Mouse (Mus musculus) kidney, postnatal 0 days (tissue): Measurements from ENCODE around the gene Perm1. TPM values are rescaled to one million over a fixed set of nuclear protein-coding genes. Genes with fewer than 3 reads are reported as not detected.

Experiments
- ATAC-seq: fragments of 200-750 bp; cut with Nextera tagmentation; replicated peaks from 2 replicates; pipeline ENCODE4 v1.8.0; 2017; ENCODE audit warnings: low read depth, moderate number of reproducible peaks, moderate TSS enrichment, moderate library complexity; ENCODE audit not compliant: low FRiP score
- DNase-seq: peaks from one replicate; pipeline ENCODE4 v3.0.0-alpha.2; 2016; ENCODE audit warnings: low spot score
- H3K27ac ChIP-seq: fragments of 300-500 bp; sonication (generic); 2 replicates; pipeline ENCODE4 v1.5.1; 2014; ENCODE audit warnings: mild to moderate bottlenecking
- H3K27me3 ChIP-seq: fragments of 300-500 bp; sonication (generic); 2 replicates; pipeline ENCODE4 v1.6.1; 2014; ENCODE audit warnings: low read length, mixed read lengths; ENCODE audit not compliant: insufficient read depth
- H3K36me3 ChIP-seq: fragments of 300-500 bp; sonication (generic); 2 replicates; pipeline ENCODE4 v1.6.1; 2014; ENCODE audit warnings: low read length, mixed read lengths; ENCODE audit not compliant: insufficient read depth
- H3K4me1 ChIP-seq: fragments of 300-500 bp; sonication (generic); replicated peaks from 2 replicates; pipeline ENCODE4 v1.6.1; 2014; ENCODE audit warnings: antibody characterized with exemption, low read length, mixed read lengths; ENCODE audit not compliant: insufficient read depth
- H3K4me2 ChIP-seq: fragments of 300-500 bp; sonication (generic); 2 replicates; pipeline ENCODE4 v1.6.1; 2014; ENCODE audit warnings: mild to moderate bottlenecking, low read length, moderate library complexity, mixed read lengths
- H3K4me3 ChIP-seq: fragments of 300-500 bp; sonication (generic); replicated peaks from 2 replicates; pipeline ENCODE4 v1.5.1; 2014; ENCODE audit warnings: low read depth, low read length
- H3K9ac ChIP-seq: fragments of 300-500 bp; sonication (generic); 2 replicates; pipeline ENCODE4 v1.6.1; 2014; ENCODE audit warnings: low read depth, low read length
- H3K9me3 ChIP-seq: fragments of 300-500 bp; sonication (generic); replicated peaks from 2 replicates; pipeline ENCODE4 v1.6.1; 2016; ENCODE audit warnings: low read length, inconsistent platforms, mixed read lengths
- CTCF ChIP-seq: IDR thresholded peaks from 2 replicates; pipeline ENCODE4 v1.5.1; 2016; ENCODE audit warnings: antibody characterized with exemption, low read depth, mild to moderate bottlenecking, moderate library complexity
- WGBS: fragments of 180-500 bp; shearing (Covaris S2); extraction: QIAGEN DNeasy Blood & Tissue Kit; methylation state at CpG from one replicate; pipeline ENCODE4 v1.1.7; 2014; 5-methylcytosine and 5-hydroxymethylcytosine counted together
- polyA plus RNA-seq: library from polyadenylated mRNA; unstranded; fragments of >200 nt; fragmentation: Nextera tagmentation; extraction: Ambion mirVana; gene quantifications from 2 replicates; pipeline ENCODE4 v1.2.1, GENCODE M21; 2015

Perm1 gene
- polyA plus RNA-seq, 1 experiment from 2014 or later = 0.71 TPM

GRCm38 (mm10) chr4:156192421-156193199 is 23.1 kb upstream of the Perm1 start:
- WGBS = 35% methylated on average over 8 of the region's 8 CpGs
- Histone ChIP-seq H3K9me3 (no peaks in the 10 kb centered on the region), H3K9ac (0 out of 2 replicates have a peak overlapping the region, but pooled peaks have one; percentile 27), H3K4me3 (no peak overlapping the region), H3K4me2 (peak overlapping the region; percentile 39), H3K36me3 (peaks cover 16% of the 10 kb centered on the region; the same call in 1 of the 2 replicates), H3K27ac (peak overlapping the region; percentile 93), H3K27me3 (no peaks in the 10 kb centered on the region), H3K4me1 (peaks cover 65% of the 10 kb centered on the region)
- no peak for TF ChIP-seq CTCF
- ATAC-seq (peak; percentile 49), DNase-seq (peak; percentile 72)

DNA sequence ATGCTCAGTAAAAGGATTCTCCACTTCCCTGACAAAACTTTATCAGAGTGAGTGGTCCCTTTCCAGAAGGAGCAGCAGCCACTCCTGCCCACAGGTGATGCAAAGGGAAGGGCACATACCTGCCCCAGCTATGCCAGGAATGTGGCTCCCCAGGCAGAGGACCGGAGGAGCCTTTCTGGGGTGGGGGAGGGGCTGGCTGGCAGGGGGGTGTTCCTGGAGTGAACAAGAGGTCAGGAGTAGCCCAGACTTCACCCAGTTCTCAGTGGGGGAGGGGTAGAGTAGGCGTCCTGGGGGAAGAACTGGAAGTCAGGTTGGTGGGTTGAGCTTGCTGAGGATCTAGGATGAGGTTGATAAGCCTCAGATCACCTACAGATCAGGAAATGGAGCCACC is 22.5 kb upstream of the Perm1 start:
- Histone ChIP-seq H3K4me2 (peak overlapping the region; percentile 39), H3K9me3 (no peaks in the 10 kb centered on the region), H3K4me1 (peaks cover 65% of the 10 kb centered on the region), H3K27ac (peak overlapping the region; percentile 93), H3K4me3 (no peak overlapping the region), H3K36me3 (peaks cover 16% of the 10 kb centered on the region; the same call in 1 of the 2 replicates), H3K9ac (0 out of 2 replicates have a peak overlapping the region, but pooled peaks have one; percentile 27), H3K27me3 (no peaks in the 10 kb centered on the region)
- ATAC-seq (no peak), DNase-seq (no peak)
- no peak for TF ChIP-seq CTCF
- 8% methylated on average over 2 of the region's 2 CpGs for WGBS

GRCm38 (mm10) chr4:156193906-156194305 is 21.8 kb upstream of the Perm1 start:
- peaks cover 61% of the 10 kb centered on the region for H3K4me1 ChIP-seq
- DNase-seq (no peak), ATAC-seq (no peak)
- H3K27me3 ChIP-seq = no peaks in the 10 kb centered on the region
- no peak overlapping the region for H3K4me3 ChIP-seq
- no peaks in the 10 kb centered on the region for H3K9me3 ChIP-seq
- H3K9ac ChIP-seq = 0 out of 2 replicates have a peak overlapping the region, but pooled peaks have one; percentile 18
- H3K27ac ChIP-seq = peak overlapping the region; percentile 93
- H3K4me2 ChIP-seq = peak overlapping the region; percentile 39
- no peak for TF ChIP-seq CTCF
- WGBS = 65% methylated on average over 5 of the region's 5 CpGs
- peaks cover 16% of the 10 kb centered on the region; the same call in 1 of the 2 replicates for H3K36me3 ChIP-seq

GRCm38 (mm10) chr4:156194346-156194745 is 21.3 kb upstream of the Perm1 start:
- DNase-seq (no peak), ATAC-seq (no peak)
- no peaks in the 10 kb centered on the region for H3K9me3 ChIP-seq
- no peak for TF ChIP-seq CTCF
- H3K27me3 ChIP-seq = no peaks in the 10 kb centered on the region
- no peak overlapping the region for H3K4me3 ChIP-seq
- H3K4me1 ChIP-seq = peaks cover 56% of the 10 kb centered on the region
- H3K36me3 ChIP-seq = peaks cover 16% of the 10 kb centered on the region; the same call in 1 of the 2 replicates
- H3K9ac ChIP-seq = no peak overlapping the region
- 0 out of 2 replicates have a peak overlapping the region, but pooled peaks have one; percentile 6 for H3K4me2 ChIP-seq
- H3K27ac ChIP-seq = peak overlapping the region; percentile 93; the same call in 1 of the 2 replicates
- WGBS = 45% methylated on average over 6 of the region's 6 CpGs

DNA sequence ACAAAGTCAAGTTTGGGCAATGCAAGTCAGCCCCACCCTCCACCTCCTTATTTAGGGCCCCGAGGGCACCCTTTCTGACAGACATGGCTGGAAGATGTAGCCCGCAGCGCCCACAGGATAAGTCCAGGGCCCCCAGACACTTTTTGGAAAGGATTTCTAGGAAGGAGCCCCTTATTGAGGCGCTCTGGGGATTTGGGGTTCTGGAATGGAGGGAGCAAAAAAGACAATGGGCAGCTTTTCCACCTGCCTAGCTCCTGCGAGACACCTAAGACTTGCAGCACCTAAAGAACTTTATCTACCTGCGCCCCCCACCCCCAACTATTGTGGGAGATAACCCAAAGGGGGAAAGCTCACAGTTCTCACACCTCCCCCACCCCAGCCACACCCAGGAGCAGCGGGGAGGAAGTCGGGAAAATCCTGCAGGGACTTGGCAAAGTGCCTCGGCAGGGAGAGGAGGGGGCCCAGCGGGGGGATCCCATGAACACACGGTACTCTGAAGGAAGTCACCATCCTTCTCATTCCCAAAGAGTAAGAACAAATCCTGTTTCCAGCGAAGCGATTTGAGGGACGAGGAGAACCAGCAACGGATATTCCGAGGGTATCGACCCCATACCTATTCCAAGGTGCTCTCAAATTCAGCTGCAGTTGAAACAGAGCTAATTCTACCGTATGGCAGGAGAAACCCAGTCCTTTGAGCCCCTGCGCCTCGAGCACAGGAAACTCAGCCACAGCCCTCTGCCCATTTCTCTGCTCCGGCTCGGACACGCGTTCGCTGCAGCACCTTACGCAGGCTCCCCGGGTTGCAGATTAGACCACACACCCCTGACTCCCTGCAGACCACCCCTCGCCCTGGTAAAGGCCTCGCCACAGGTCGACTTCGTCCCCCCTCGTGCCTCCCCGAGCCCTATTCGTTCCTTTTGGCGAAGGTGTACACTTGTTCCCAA is 19.5 kb upstream of the Perm1 start:
- 5% methylated on average over 35 of the region's 35 CpGs for WGBS
- DNase-seq = peak; percentile 74
- peak overlapping the region; percentile 96 for H3K4me2 ChIP-seq
- no peaks in the 10 kb centered on the region for H3K9me3 ChIP-seq
- peak overlapping the region; percentile 90 for H3K9ac ChIP-seq
- H3K4me3 ChIP-seq = peak overlapping the region; percentile 96
- ATAC-seq = no peak
- TF ChIP-seq CTCF = no peak
- H3K27me3 ChIP-seq = no peaks in the 10 kb centered on the region
- H3K27ac ChIP-seq = peak overlapping the region; percentile 86
- H3K36me3 ChIP-seq = 0 out of 2 replicates have a peak, but pooled peaks cover 10% of the 10 kb centered on the region
- H3K4me1 ChIP-seq = peaks cover 40% of the 10 kb centered on the region
